Mouse (Mus musculus): ENCODE data around the gene Tap2.
"Not testable (repeated sequence)": the region's sequence is repeated elsewhere in the genome, so short reads cannot be mapped to it uniquely, and the experiment has no call there.

DNA sequence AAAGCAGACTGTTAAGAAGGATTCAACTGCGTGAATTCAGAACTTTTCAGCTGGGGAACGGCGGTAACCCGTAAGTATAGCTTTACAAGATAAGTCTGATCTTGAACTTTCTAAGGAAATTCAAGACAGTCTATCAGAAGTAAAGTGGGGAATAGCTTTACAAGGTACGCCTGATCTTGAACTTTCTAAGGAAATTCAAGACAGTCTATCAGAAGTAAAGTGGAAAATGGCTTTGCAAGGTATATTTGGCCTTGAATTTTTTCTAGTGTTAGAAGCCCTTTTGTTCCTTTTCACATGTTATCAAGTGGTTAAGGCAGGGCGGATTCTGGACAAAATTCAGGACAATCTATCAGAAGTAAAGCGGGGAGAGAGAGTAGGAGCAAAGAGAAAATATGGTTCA lies 16.5 kb downstream of the Tap2 start:
- not testable (repeated sequence) for TF ChIP-seq CTCF (IDR thresholded peaks at IDR 0.05; ENCODE audit: low read depth, low read length); POLR2A (IDR thresholded peaks at IDR 0.05; ENCODE audit: borderline replicate concordance, low read depth, low read length)

Measured in bone marrow macrophage, adult 2 months (primary cell).